Mouse (Mus musculus): ENCODE measurements at regions not wholly inside any gene's neighbourhood (a gene's known extent, or its start where the extent isn't known, plus 50 kb on each side); places are given as distances from the start of the nearest gene placed in this dataset.

- WGBS: 80% methylated on average over 4 of the region's 4 CpGs
- Histone ChIP-seq H3K4me2 (no peak overlapping the region), H3K27ac (ENCODE audit: low read depth) (no peak overlapping the region), H3K36me3 (ENCODE audit: insufficient read depth) (no peaks in the 10 kb centered on the region), H3K9me3 (ENCODE audit: low read depth, low read length) (no peaks in the 10 kb centered on the region), H3K27me3 (ENCODE audit: insufficient read depth, low read length) (no peaks in the 10 kb centered on the region), H3K4me3 (ENCODE audit: low read depth, low read length) (no peak overlapping the region), H3K4me1 (ENCODE audit: insufficient read depth) (peaks cover 7% of the 10 kb centered on the region; the same call in 1 of the 2 replicates), H3K9ac (no peak overlapping the region)
- ATAC-seq (ENCODE audit: insufficient read depth) (no peak), DNase-seq (peak; percentile 9)
- TF ChIP-seq CTCF (IDR thresholded peaks at IDR 0.05; ENCODE audit: low read depth): no peak
Measured at GRCm38 (mm10) chr4:105641582-105641981, 148.1 kb upstream of the Gm12728 start.

DNA sequence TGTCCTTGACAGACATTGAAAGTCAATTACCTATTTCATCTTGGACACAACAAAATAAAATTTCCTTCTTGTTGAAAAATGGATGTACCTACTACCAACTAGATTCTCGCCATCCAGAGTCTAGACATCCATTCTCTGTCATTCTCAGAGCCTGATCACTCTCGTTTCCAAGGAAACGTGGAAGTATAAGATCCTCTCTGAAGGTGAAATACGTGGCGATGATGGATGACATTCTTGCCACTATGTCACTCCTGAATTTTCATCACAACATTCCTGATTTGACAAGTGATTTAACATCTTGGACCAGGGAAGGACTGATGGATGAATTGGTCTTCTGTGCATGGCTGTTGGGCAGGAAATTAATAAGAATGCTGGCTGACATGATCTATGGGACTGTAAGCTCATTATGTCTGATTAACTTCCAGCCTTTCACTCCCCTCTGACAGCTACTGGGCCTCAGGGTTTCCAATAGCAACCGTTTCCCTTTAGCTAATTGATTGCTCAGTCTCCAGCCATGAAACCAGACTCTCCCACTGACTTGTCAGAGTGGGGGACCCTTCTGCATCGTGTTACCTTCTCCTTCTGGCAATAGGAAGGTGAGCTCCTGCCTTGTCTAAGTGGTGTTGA lies 140.7 kb upstream of the Gm12728 start:
- ATAC-seq (ENCODE audit: insufficient read depth) (no peak), DNase-seq (no peak)
- no peak overlapping the region for H3K9ac ChIP-seq
- no peaks in the 10 kb centered on the region for H3K36me3 ChIP-seq (ENCODE audit: insufficient read depth)
- H3K9me3 ChIP-seq (ENCODE audit: low read depth, low read length): no peaks in the 10 kb centered on the region
- 48% methylated on average over 7 of the region's 7 CpGs for WGBS
- no peaks in the 10 kb centered on the region for H3K27me3 ChIP-seq (ENCODE audit: insufficient read depth, low read length)
- H3K4me1 ChIP-seq (ENCODE audit: insufficient read depth): no peaks in the 10 kb centered on the region
- TF ChIP-seq CTCF (IDR thresholded peaks at IDR 0.05; ENCODE audit: low read depth): no peak
- no peak overlapping the region for H3K27ac ChIP-seq (ENCODE audit: low read depth)
- no peak overlapping the region for H3K4me3 ChIP-seq (ENCODE audit: low read depth, low read length)
- H3K4me2 ChIP-seq: no peak overlapping the region

DNA sequence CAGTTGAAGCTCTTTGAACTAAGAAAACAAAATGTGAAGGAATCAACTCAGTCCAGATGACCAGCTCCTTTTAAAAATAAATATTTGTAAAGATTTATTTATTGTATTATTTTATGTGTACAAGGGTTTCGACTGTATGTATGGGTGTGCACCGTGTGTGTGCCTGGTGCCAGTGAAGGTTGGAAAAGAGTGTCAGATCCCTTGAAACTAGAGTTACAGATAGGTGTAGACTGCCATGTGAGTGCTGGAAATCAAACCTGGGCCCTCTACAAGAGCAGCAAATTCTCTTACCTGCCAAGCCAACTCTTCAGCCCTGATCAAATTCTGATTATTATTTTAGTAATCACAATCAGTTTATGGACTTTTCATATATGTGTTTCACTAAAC lies 140.2 kb upstream of the Gm12728 start:
- H3K9me3 ChIP-seq (ENCODE audit: low read depth, low read length): no peaks in the 10 kb centered on the region
- no peak for ATAC-seq (ENCODE audit: insufficient read depth)
- H3K9ac ChIP-seq: no peak overlapping the region
- no peak for DNase-seq
- H3K4me3 ChIP-seq (ENCODE audit: low read depth, low read length): no peak overlapping the region
- TF ChIP-seq CTCF (IDR thresholded peaks at IDR 0.05; ENCODE audit: low read depth): no peak
- H3K36me3 ChIP-seq (ENCODE audit: insufficient read depth): no peaks in the 10 kb centered on the region
- no peak overlapping the region for H3K27ac ChIP-seq (ENCODE audit: low read depth)
- H3K4me2 ChIP-seq: no peak overlapping the region
- no peaks in the 10 kb centered on the region for H3K27me3 ChIP-seq (ENCODE audit: insufficient read depth, low read length)
- WGBS: 53% methylated on average over 2 of the region's 2 CpGs
- no peaks in the 10 kb centered on the region for H3K4me1 ChIP-seq (ENCODE audit: insufficient read depth)

GRCm38 (mm10) chr4:105656071-105656655 lies 133.5 kb upstream of the Gm12728 start:
- DNase-seq (peak; percentile 13), ATAC-seq (ENCODE audit: insufficient read depth) (no peak)

DNA sequence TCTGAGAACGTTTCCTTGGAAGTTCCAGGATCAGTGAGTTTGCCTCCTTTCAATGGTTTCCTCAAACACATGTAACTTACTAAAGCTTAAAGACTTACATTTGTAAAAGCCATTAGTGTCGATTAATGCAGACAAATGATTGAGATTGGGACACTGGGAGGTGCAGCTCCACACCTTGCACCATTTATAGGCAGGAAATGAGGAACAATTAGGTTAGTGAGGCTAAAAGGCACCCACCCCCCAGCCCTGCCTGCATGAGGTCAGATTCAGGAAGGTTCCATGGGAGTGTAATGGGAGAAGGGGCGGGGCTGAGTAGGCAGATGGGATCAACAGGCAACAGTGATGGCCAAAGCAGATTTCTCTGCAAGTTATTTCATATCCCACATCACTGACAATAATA lies 131.1 kb upstream of the Gm12728 start:
- Histone ChIP-seq H3K4me2 (no peak overlapping the region), H3K9ac (no peak overlapping the region), H3K27me3 (ENCODE audit: insufficient read depth, low read length) (no peaks in the 10 kb centered on the region), H3K4me3 (ENCODE audit: low read depth, low read length) (no peak overlapping the region), H3K36me3 (ENCODE audit: insufficient read depth) (no peaks in the 10 kb centered on the region), H3K4me1 (ENCODE audit: insufficient read depth) (no peaks in the 10 kb centered on the region), H3K27ac (ENCODE audit: low read depth) (no peak overlapping the region), H3K9me3 (ENCODE audit: low read depth, low read length) (no peaks in the 10 kb centered on the region; the same call in 1 of the 2 replicates)
- ATAC-seq (ENCODE audit: insufficient read depth) (no peak), DNase-seq (no peak)
- WGBS: 62% methylated on average over 3 of the region's 3 CpGs
- no peak for TF ChIP-seq CTCF (IDR thresholded peaks at IDR 0.05; ENCODE audit: low read depth)

More at GRCm38 (mm10) chr4:105656071-105656655, 133.5 kb upstream of the Gm12728 start:
- 47% methylated on average over 5 of the region's 5 CpGs for WGBS
- TF ChIP-seq CTCF (IDR thresholded peaks at IDR 0.05; ENCODE audit: low read depth): no peak
- Histone ChIP-seq H3K36me3 (ENCODE audit: insufficient read depth) (no peaks in the 10 kb centered on the region), H3K9ac (no peak overlapping the region), H3K4me2 (no peak overlapping the region), H3K9me3 (ENCODE audit: low read depth, low read length) (no peaks in the 10 kb centered on the region; the same call in 1 of the 2 replicates), H3K27ac (ENCODE audit: low read depth) (no peak overlapping the region), H3K4me3 (ENCODE audit: low read depth, low read length) (no peak overlapping the region), H3K27me3 (ENCODE audit: insufficient read depth, low read length) (no peaks in the 10 kb centered on the region), H3K4me1 (ENCODE audit: insufficient read depth) (no peaks in the 10 kb centered on the region)

- Histone ChIP-seq H3K27me3 (ENCODE audit: insufficient read depth, low read length) (no peaks in the 10 kb centered on the region), H3K4me2 (no peak overlapping the region), H3K36me3 (ENCODE audit: insufficient read depth) (no peaks in the 10 kb centered on the region), H3K9me3 (ENCODE audit: low read depth, low read length) (no peaks in the 10 kb centered on the region), H3K27ac (ENCODE audit: low read depth) (no peak overlapping the region), H3K4me3 (ENCODE audit: low read depth, low read length) (no peak overlapping the region), H3K9ac (no peak overlapping the region), H3K4me1 (ENCODE audit: insufficient read depth) (no peaks in the 10 kb centered on the region)
- WGBS: 75% methylated on average over 1 of the region's 1 CpGs
- DNase-seq (no peak), ATAC-seq (ENCODE audit: insufficient read depth) (no peak)
- no peak for TF ChIP-seq CTCF (IDR thresholded peaks at IDR 0.05; ENCODE audit: low read depth)
Measured at GRCm38 (mm10) chr4:105676690-105677089, 113.0 kb upstream of the Gm12728 start.

DNA sequence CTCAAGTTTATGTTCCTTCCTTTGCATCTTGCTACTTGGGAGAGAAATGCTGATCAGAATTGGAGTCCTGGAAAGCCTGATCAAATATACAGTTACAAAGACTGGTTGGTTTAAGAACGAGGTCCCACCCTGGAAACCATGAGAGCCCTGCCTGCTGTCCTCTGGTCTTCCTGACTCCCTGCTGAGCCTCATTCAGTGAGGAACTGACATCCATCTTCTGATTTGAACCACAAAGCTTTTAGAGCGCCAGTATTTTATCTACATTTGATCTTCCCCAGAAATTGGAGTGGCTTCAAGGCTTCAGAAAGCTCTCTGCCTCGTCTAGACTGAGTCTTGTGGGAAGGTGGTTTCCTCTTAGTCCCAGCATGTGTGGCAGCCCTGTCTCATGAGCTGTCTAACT lies 99.0 kb upstream of the Gm12728 start:
- Histone ChIP-seq H3K27ac (ENCODE audit: low read depth) (no peak overlapping the region), H3K4me2 (no peak overlapping the region), H3K4me3 (ENCODE audit: low read depth, low read length) (no peak overlapping the region), H3K36me3 (ENCODE audit: insufficient read depth) (no peaks in the 10 kb centered on the region), H3K9ac (no peak overlapping the region), H3K27me3 (ENCODE audit: insufficient read depth, low read length) (no peaks in the 10 kb centered on the region), H3K9me3 (ENCODE audit: low read depth, low read length) (no peaks in the 10 kb centered on the region), H3K4me1 (ENCODE audit: insufficient read depth) (no peaks in the 10 kb centered on the region)
- no peak for DNase-seq
- WGBS: 40% methylated on average over 3 of the region's 3 CpGs
- TF ChIP-seq CTCF (IDR thresholded peaks at IDR 0.05; ENCODE audit: low read depth): no peak
- ATAC-seq (ENCODE audit: insufficient read depth): no peak

Measured in lung, embryonic 14.5 days (tissue).